ENCODE assay signal across 10 mouse cellular contexts in the genomic region with DNA sequence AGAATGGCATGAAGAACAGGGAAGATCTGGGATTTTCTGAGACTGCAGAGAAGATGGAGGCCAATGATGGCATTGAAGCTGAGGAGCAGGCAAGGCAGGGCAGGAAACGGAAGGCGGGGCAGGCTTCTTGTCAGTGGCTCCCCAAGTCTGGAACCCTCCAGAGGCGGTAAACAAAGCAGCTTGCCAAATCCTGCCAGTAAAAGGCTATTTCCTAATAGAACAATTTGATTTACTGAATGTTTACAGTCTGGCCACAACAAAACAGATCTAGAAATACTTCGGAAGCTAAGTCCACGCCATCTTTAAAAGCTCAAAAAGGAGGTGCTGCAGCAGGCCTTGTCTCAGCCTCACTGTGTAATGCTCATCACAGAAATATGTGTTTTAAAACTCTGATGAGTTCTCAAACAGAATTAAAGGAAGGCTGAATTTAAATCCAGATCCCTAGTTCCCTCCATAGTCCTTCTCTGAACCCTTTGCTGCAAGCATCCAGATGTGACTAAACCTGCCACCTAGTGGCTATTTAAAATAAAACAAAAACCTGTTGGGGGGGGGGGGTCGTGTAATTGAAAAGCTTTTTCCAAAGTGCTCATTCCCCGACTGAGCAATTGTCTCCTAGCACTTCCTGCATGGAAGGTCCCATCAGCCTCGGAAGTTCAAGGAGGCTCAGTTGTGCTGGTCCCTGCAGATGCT. TPM values are rescaled to one million over a fixed set of nuclear protein-coding genes. Genes with fewer than 3 reads are reported as not detected.
A peak's percentile ranks its signal among the peaks of the same experiment; 100 is the strongest.
DNase-seq lines count a peak whose midpoint lies in the region; ATAC-seq and TF ChIP-seq lines count a peak whose summit lies in the region.
"Had no signal": no experiment of that assay in that cellular context is flagged by ENCODE, and none has a peak within 500 bp of the region (broad histone marks: within the 10 kb centered on the region; RNA-seq: fewer than 3 reads in every experiment).

No protein-coding gene starts in this region.

- no peaks in the 10 kb centered on the region for H3K27me3 ChIP-seq in hindbrain, postnatal 0 days (ENCODE audit: insufficient read depth, low read length)
- H3K27me3 ChIP-seq in hindbrain, embryonic 12.5 days = peaks cover 3% of the 10 kb centered on the region
- H3K27me3 ChIP-seq in liver, embryonic 12.5 days (replicated peaks) = no peaks in the 10 kb centered on the region
- H3K27me3 ChIP-seq: heart, embryonic 13.5 days had no signal

- DNase-seq in hindbrain, postnatal 0 days (ENCODE audit: low spot score) = peak; percentile 48
- peak; percentile 28 for DNase-seq in urinary bladder, postnatal 25 days (ENCODE audit: low spot score)
- DNase-seq in urinary bladder, postnatal 10 days (ENCODE audit: low spot score) = no peak
- peak; percentile 55 to 66 for DNase-seq in kidney, postnatal 25 days
- peak; percentile 20 to 58 for DNase-seq in urinary bladder, postnatal 36 days (ENCODE audit: low spot score in 2 of 2)
- DNase-seq in spleen, adult 12 weeks (ENCODE audit: low spot score) = no peak

- TF ChIP-seq CTCF in hindbrain, postnatal 0 days (IDR thresholded peaks at IDR 0.05; ENCODE audit: low read depth) = peak; percentile 57

- no peak for ATAC-seq in hindbrain, postnatal 0 days
- no peak for ATAC-seq in hindbrain, embryonic 12.5 days (ENCODE audit: low FRiP score)
- ATAC-seq in liver, embryonic 12.5 days = no peak

- H3K27ac ChIP-seq in hindbrain, postnatal 0 days = no peak overlapping the region
- H3K27ac ChIP-seq in hindbrain, embryonic 12.5 days = no peak overlapping the region
- H3K27ac ChIP-seq in liver, embryonic 12.5 days = no peak overlapping the region
- H3K27ac ChIP-seq: heart, embryonic 13.5 days; neural tube, embryonic 15.5 days had no signal

- no peak overlapping the region for H3K9ac ChIP-seq in hindbrain, postnatal 0 days (replicated peaks; ENCODE audit: low read length)
- no peak overlapping the region for H3K9ac ChIP-seq in hindbrain, embryonic 12.5 days
- H3K9ac ChIP-seq in liver, embryonic 12.5 days = no peak overlapping the region
- H3K9ac ChIP-seq: heart, embryonic 13.5 days; neural tube, embryonic 15.5 days had no signal

- no peak overlapping the region for H3K4me2 ChIP-seq in hindbrain, postnatal 0 days (ENCODE audit: low read depth, low read length)
- H3K4me2 ChIP-seq in hindbrain, embryonic 12.5 days (replicated peaks) = no peak overlapping the region
- no peak overlapping the region for H3K4me2 ChIP-seq in liver, embryonic 12.5 days
- H3K4me2 ChIP-seq: heart, embryonic 13.5 days; neural tube, embryonic 15.5 days had no signal

- no peaks in the 10 kb centered on the region for H3K9me3 ChIP-seq in hindbrain, postnatal 0 days (ENCODE audit: low read length)
- H3K9me3 ChIP-seq in hindbrain, embryonic 12.5 days (replicated peaks) = no peaks in the 10 kb centered on the region
- H3K9me3 ChIP-seq in liver, embryonic 12.5 days (replicated peaks) = no peaks in the 10 kb centered on the region
- H3K9me3 ChIP-seq: heart, embryonic 13.5 days; neural tube, embryonic 15.5 days had no signal

- no peak overlapping the region for H3K4me3 ChIP-seq in hindbrain, postnatal 0 days (ENCODE audit: low read length)
- no peak overlapping the region for H3K4me3 ChIP-seq in hindbrain, embryonic 12.5 days
- H3K4me3 ChIP-seq in liver, embryonic 12.5 days = no peak overlapping the region
- H3K4me3 ChIP-seq: heart, embryonic 13.5 days; neural tube, embryonic 15.5 days had no signal

- WGBS in hindbrain, postnatal 0 days = 56% methylated on average over 8 of the region's 8 CpGs
- WGBS in hindbrain, embryonic 12.5 days = 54% methylated on average over 8 of the region's 8 CpGs
- 41% methylated on average over 8 of the region's 8 CpGs for WGBS in liver, embryonic 12.5 days (ENCODE audit: insufficient replicate concordance)

- no peaks in the 10 kb centered on the region for H3K4me1 ChIP-seq in hindbrain, postnatal 0 days (ENCODE audit: insufficient read depth, low read length)
- no peaks in the 10 kb centered on the region; the same call in 1 of the 2 replicates for H3K4me1 ChIP-seq in hindbrain, embryonic 12.5 days
- no peaks in the 10 kb centered on the region for H3K4me1 ChIP-seq in liver, embryonic 12.5 days
- H3K4me1 ChIP-seq: neural tube, embryonic 15.5 days had no signal

- no peaks in the 10 kb centered on the region for H3K36me3 ChIP-seq in hindbrain, postnatal 0 days (ENCODE audit: insufficient read depth, low read length)
- no peaks in the 10 kb centered on the region for H3K36me3 ChIP-seq in hindbrain, embryonic 12.5 days
- no peaks in the 10 kb centered on the region for H3K36me3 ChIP-seq in liver, embryonic 12.5 days
- H3K36me3 ChIP-seq: heart, embryonic 13.5 days; neural tube, embryonic 15.5 days had no signal

RNA-seq across cellular contexts. Expression of a gene that starts 14.9 kb away (rescaled TPM):
- total RNA-seq in hindbrain, postnatal 0 days (2014; rRNA removed) = 0.42 TPM in 1 of 2 replicates, not detected in the other
- 0.06 and 0.11 TPM in 2 replicates for polyA plus RNA-seq in hindbrain, postnatal 0 days (2015; fragmentation: Nextera tagmentation; extraction: Ambion mirVana)
- not detected in 2 replicates for polyA plus RNA-seq in hindbrain, embryonic 12.5 days (2016; fragmentation: Nextera tagmentation; extraction: Ambion mirVana)
- not detected in 2 replicates for polyA plus RNA-seq in liver, embryonic 12.5 days (2016; fragmentation: Nextera tagmentation; extraction: Ambion mirVana)
- polyA plus RNA-seq: heart, embryonic 13.5 days; neural tube, embryonic 15.5 days had no signal

RNA-seq across cellular contexts. Expression of a gene that starts 16.5 kb away (rescaled TPM):
- 81.9 and 108 TPM in 2 replicates for total RNA-seq in hindbrain, postnatal 0 days (2014; rRNA removed)
- polyA plus RNA-seq in hindbrain, postnatal 0 days (2015; fragmentation: Nextera tagmentation; extraction: Ambion mirVana) = 148 and 152 TPM in 2 replicates
- 114 and 118 TPM in 2 replicates for polyA plus RNA-seq in hindbrain, embryonic 12.5 days (2016; fragmentation: Nextera tagmentation; extraction: Ambion mirVana)
- polyA plus RNA-seq in liver, embryonic 12.5 days (2016; fragmentation: Nextera tagmentation; extraction: Ambion mirVana) = 92.9 and 93.2 TPM in 2 replicates

RNA-seq across cellular contexts. Expression of a gene that starts 17.0 kb away (rescaled TPM):
- 27.2 and 45.4 TPM in 2 replicates for total RNA-seq in hindbrain, postnatal 0 days (2014; rRNA removed)
- 35.8 and 40.1 TPM in 2 replicates for polyA plus RNA-seq in hindbrain, postnatal 0 days (2015; fragmentation: Nextera tagmentation; extraction: Ambion mirVana)
- polyA plus RNA-seq in hindbrain, embryonic 12.5 days (2016; fragmentation: Nextera tagmentation; extraction: Ambion mirVana) = 26.5 and 28.5 TPM in 2 replicates
- 48.3 and 53.2 TPM in 2 replicates for polyA plus RNA-seq in liver, embryonic 12.5 days (2016; fragmentation: Nextera tagmentation; extraction: Ambion mirVana)

Comparison
In these comparisons a context has a peak if more than half of its experiments do, and no peak if none do; other contexts are left out.
1. DNase-seq: peak in hindbrain, postnatal 0 days (single experiment), urinary bladder, postnatal 25 days (single experiment), kidney, postnatal 25 days (2 of 2) and urinary bladder, postnatal 36 days (2 of 2); none in urinary bladder, postnatal 10 days (single experiment) and spleen, adult 12 weeks (single experiment).